Mouse (Mus musculus) gastrocnemius, postnatal 4 days (tissue): ENCODE data around the gene Colgalt1. TPM values are rescaled to one million over a fixed set of nuclear protein-coding genes. Genes with fewer than 3 reads are reported as not detected.

Experiments used
- DNase-seq, 2 experiments: peaks; one replicate each; pipeline ENCODE4 v3.0.0; 2021 to 2022; ENCODE audit warnings: low spot score in 2 of 2, mixed read lengths in 2 of 2
- microRNA-seq: library from miRNA; unstranded; fragments of <30 nt; microRNA quantifications from one replicate; pipeline ENCODE4 v1.2.0, GENCODE M21; 2021
- total RNA-seq, 2 experiments: library from RNA; stranded (reverse); gene quantifications; 2 replicates each; pipeline ENCODE4 v1.2.3; 2021

Gene Colgalt1
- total RNA-seq, 2 experiments from 2014 or later, result 63.9 to 77.4 TPM

GRCm38 (mm10) chr8:71666855-71667254, 56.1 kb downstream of the Colgalt1 start:
- no peak for DNase-seq

GRCm38 (mm10) chr8:71667256-71667655, 56.5 kb downstream of the Colgalt1 start:
- no peak for DNase-seq

- DNase-seq, result no peak
These were observed 57.6 kb downstream of the Colgalt1 start for GRCm38 (mm10) chr8:71668220-71668975.

DNA sequence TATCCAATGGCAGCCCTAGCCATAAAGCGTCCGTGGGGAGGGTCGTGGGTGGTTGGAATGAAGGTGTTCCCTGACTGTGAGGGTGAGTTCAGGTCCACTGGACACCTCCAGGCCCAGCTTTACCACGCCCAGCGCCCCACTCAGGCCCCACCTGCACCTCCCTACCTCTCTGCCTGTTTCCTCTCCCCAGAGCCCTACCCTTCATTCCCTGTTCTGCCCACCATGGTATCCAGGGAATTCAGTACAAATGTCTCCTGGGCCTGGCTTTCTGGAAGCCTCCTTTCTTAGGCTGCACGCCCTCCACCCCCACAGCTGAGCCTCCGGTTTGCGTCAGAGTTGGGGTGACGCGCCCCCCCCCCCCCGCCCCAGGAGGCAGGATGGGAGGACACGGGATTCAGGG, 59.4 kb downstream of the Colgalt1 start:
- DNase-seq, result no peak

DNA sequence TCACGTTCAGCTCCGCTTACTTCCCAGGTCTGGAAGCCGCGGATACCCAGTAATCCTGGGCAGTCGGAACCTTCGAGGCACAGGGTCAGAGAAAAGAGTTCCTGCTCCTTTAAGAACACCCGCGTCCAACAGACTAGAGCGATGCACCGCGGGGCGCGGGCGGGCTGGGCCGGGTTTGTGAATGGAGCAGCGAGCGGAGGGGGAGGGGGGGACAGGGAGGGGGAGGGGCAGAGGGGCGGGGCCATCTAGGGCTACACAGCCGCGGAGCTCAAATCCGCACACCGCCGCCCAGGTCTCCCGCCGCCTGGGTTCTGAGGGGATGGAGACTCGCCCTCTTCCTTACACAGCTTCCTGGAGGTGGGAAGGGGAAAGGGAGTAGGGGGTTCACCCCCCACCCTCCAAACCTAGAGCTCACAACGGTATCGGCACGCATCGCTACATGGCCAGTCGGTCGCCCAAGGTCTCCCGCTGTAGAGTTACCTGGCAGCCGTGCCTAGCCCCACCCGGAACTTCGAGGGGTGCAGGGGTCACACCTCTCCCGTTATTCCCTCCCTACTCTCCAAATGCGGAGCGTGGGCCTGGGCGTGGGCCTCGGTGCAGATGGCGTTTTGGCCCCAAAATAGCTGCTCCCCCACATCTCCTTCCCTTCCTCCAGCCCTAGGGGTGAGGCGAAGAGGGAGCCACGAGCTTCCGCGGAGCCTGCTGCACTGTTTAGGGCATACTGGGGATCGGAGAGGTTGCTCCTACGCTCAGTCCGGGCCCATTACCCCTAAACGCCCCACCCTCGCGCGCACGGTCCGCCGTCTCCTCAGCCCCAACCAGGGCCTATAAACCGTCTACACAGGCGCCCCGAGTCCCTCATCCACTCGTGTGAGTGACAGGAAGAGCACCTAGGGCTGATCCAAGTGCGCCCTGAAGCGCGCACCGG, 60.1 kb downstream of the Colgalt1 start:
- DNase-seq, result no peak

DNA sequence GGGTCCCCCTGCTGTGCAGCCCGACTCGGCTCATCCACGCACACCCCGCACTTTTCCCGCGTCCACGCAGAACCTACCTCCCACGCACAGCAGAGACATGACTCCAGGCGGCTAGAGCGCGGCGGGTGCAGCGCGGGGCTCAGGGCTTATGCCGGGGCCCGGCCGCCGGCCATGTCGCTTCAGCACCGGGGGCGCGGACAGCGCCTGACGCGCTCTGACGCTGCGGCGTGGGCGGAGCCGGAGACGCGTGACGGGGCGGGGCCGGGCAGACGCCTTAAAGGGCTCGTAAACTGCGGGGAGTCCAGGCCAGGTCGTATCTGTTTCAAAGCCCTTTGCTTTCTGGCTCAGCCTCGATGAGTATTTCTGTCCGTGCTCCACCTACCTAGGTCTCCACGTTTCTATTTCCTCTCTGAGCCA, 60.8 kb downstream of the Colgalt1 start, which contains the start of gene Unc13a:
Unc13a (minus strand) TSS at position 209 of the 417 bp plus-strand sequence.
- peak; percentile 91 for DNase-seq

DNA sequence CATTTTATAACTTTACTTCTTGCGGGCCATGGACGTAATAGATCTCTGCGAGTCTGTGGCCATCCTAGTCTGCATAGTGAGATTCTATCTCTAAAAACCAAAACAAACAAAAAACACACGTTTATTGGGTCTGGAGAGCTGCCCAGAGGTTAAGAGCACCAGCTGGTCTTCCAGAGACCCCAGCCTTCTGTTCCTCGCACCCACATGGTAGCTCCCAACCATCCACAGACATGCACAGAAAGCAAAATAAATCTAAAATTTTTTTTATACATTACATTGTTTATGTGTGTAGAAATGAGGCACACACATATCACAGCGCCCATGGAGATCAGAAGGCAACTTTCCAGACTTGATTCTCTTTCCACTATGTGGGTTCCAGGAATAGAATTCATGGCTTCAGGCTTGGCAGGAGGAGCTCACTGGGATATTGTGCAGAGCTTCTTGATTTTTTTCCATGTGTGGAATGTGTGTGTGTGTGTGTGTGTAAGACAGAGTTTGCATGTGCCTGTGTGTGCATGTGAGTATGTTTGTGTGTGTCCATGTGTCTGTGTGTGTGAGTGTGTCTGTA, 61.5 kb downstream of the Colgalt1 start:
- no peak for DNase-seq

GRCm38 (mm10) chr8:71674071-71674470, 63.3 kb downstream of the Colgalt1 start:
- no peak for DNase-seq

Small RNAs within 50 kb of the gene (microRNA-seq; reads per million reads assigned to microRNA genes)
- not detected for gene Mir6769b

Other genes starting within 250 kb of the Colgalt1 start
- gene Use1, start 244.2 kb upstream of the Colgalt1 start, total RNA-seq, result 100 to 1,000 TPM; 139 to 149 TPM
- 1 to 10 TPM; 8.1 to 9.2 TPM for gene Ocel1, start 239.7 kb upstream of the Colgalt1 start, total RNA-seq
- gene Nr2f6, start 229.0 kb upstream of the Colgalt1 start, total RNA-seq, result 10 to 100 TPM; 37.0 to 40.4 TPM
- 10 to 100 TPM; 14.7 to 17.4 TPM for gene Ushbp1, start 215.2 kb upstream of the Colgalt1 start, total RNA-seq
- gene Babam1, start 214.1 kb upstream of the Colgalt1 start, total RNA-seq, result 10 to 100 TPM; 64.4 to 77.9 TPM
- gene Ankle1, start 205.0 kb upstream of the Colgalt1 start, total RNA-seq, result 1 to 10 TPM; 6.0 to 7.1 TPM
- 10 to 100 TPM; 47.1 to 47.3 TPM for gene Abhd8, start 147.3 kb upstream of the Colgalt1 start, total RNA-seq
- 10 to 100 TPM; 29.0 to 34.4 TPM for gene Mrpl34, start 146.0 kb upstream of the Colgalt1 start, total RNA-seq
- gene Dda1, start 141.8 kb upstream of the Colgalt1 start, total RNA-seq, result 10 to 100 TPM; 40.3 to 44.2 TPM
- gene Ano8, start 125.0 kb upstream of the Colgalt1 start, total RNA-seq, result 10 to 100 TPM; 20.8 to 25.3 TPM
- 10 to 100 TPM; 17.8 to 19.1 TPM for gene Gtpbp3, start 122.9 kb upstream of the Colgalt1 start, total RNA-seq
- gene Plvap, start 99.2 kb upstream of the Colgalt1 start, total RNA-seq, result 10 to 100 TPM; 15.9 to 16.6 TPM
- gene Ccdc194, start 85.3 kb upstream of the Colgalt1 start, total RNA-seq, result under 1 TPM; 0.47 to 0.83 TPM
- 10 to 100 TPM; 18.3 to 20.1 TPM for gene Bst2, start 73.5 kb upstream of the Colgalt1 start, total RNA-seq
- gene Mvb12a, start 68.1 kb upstream of the Colgalt1 start, total RNA-seq, result 10 to 100 TPM; 30.3 to 33.1 TPM
- gene Tmem221, start 52.1 kb upstream of the Colgalt1 start, total RNA-seq, result under 1 TPM in 1 of 2 experiments, not detected in 1; 0.21 TPM
- gene Nxnl1, start 44.4 kb upstream of the Colgalt1 start, total RNA-seq, result under 1 TPM; 0.26 to 0.29 TPM
- gene Slc27a1, start 42.1 kb upstream of the Colgalt1 start, total RNA-seq, result 10 to 100 TPM; 51.7 to 52.8 TPM
- 10 to 100 TPM; 71.4 to 72.1 TPM for gene Pgls, start 18.8 kb upstream of the Colgalt1 start, total RNA-seq
- gene Fam129c, start 13.3 kb upstream of the Colgalt1 start, total RNA-seq, result 1 to 10 TPM; 1.8 to 2.6 TPM
- under 1 TPM; 0.22 to 0.47 TPM for gene Unc13a, start 60.8 kb downstream of the Colgalt1 start, total RNA-seq
- gene Jak3, start 65.3 kb downstream of the Colgalt1 start, total RNA-seq, result 1 to 10 TPM; 5.0 to 6.5 TPM
- 1 to 10 TPM; 2.6 to 3.4 TPM for gene Insl3, start 78.2 kb downstream of the Colgalt1 start, total RNA-seq
- 1 to 10 TPM; 4.1 to 4.5 TPM for gene B3gnt3, start 90.8 kb downstream of the Colgalt1 start, total RNA-seq
- gene Fcho1, start 114.7 kb downstream of the Colgalt1 start, total RNA-seq, result 1 to 10 TPM in 1 of 2 experiments, under 1 TPM in 1; 0.61 to 1.5 TPM